Mouse (Mus musculus): Measurements from ENCODE around the gene Best2. TPM values are rescaled to one million over a fixed set of nuclear protein-coding genes. Genes with fewer than 3 reads are reported as not detected.
A peak's percentile ranks its signal among the peaks of the same experiment; 100 is the strongest.

Best2 gene
- total and polyA plus RNA-seq, 3 experiments: 0.04 to 0.13 TPM; not detected in 1

DNA sequence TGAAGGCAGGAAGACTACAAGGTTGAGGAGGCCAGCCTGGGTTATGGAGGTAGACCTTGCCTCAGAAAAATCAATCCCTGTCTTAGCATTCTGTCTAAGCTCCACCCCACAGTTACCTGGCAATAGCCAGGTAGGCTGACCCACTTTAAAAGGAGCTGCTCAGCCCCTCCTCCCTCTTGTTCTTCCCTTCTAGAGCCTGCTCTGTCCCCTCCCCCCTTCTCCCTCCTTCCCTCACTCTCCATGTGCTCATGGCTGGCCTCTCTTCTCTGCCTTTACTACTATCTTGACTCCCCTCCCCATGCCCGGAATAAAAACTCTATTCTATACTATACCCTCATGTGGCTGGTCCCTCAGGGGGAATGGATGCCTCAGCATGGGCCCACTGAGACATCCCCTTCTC is 19.5 kb upstream of the Best2 start:
- Histone ChIP-seq H3K4me3 (ENCODE audit: control insufficient read depth in 1 of 2, insufficient read depth in 1 of 2, low read depth in 2 of 2, low read length in 2 of 2) (no peak overlapping the region), H3K36me3 (ENCODE audit: control insufficient read depth in 1 of 2, insufficient read depth in 2 of 2, low read length in 2 of 2) (peaks cover 4 to 12% of the 10 kb centered on the region in 2 experiments; a peak in 3 of 4 replicates), H3K4me1 (ENCODE audit: control insufficient read depth in 1 of 2, insufficient read depth in 2 of 2, low read length in 2 of 2) (peaks cover 1 to 4% of the 10 kb centered on the region in 2 experiments)

DNA sequence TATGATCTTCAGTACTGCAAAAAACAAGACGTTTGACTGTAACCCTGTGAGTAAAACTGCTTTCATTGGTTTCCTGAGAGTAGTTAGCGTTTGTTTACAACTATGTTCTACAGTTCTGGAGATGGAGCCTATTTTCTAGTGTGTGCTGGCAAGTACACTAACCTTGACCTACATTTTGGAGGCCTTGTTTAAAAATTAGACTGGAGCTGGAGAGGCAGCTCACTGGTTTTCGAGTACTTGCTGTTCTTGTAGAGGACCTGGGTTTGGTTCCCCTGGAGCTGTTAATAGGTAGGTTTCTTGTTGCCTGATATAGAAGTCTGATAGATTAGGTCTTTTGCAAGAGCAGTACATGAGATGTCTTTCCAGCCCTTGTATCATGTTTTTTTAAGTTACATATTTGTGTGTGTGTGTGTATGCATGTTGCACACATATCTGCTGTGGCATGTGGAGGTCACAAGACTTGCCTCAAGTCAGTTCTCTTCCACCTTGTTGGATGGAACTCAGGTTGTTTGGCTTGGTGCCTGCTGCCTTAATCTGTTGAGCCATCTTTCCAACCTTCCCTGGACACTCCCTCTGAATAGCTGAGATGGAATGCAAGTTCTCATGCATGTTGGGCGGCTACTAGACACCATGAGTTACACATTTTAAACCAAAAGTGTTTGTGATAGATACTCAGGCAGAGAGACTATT is 18.4 kb upstream of the Best2 start:
- H3K9ac ChIP-seq (ENCODE audit: control insufficient read depth, low read depth, low read length, poor library complexity, severe bottlenecking): no peak overlapping the region
- no peaks in the 10 kb centered on the region for H3K27me3 ChIP-seq (ENCODE audit: control insufficient read depth in 1 of 2, insufficient read depth in 2 of 2, low read length in 2 of 2)
- DNase-seq (ENCODE audit: low read depth, low spot score): no peak
- peaks cover 35% of the 10 kb centered on the region for H3K79me2 ChIP-seq (ENCODE audit: control insufficient read depth, insufficient read depth, low read length, poor library complexity)
- H3K4me1 ChIP-seq (ENCODE audit: control insufficient read depth in 1 of 2, insufficient read depth in 2 of 2, low read length in 2 of 2): peaks cover 4 to 13% of the 10 kb centered on the region in 2 experiments; a peak in 3 of 4 replicates
- no peaks in the 10 kb centered on the region for H3K9me3 ChIP-seq (replicated peaks; ENCODE audit: insufficient read depth, low read length)
- H3K36me3 ChIP-seq (ENCODE audit: control insufficient read depth in 1 of 2, insufficient read depth in 2 of 2, low read length in 2 of 2): peaks cover 4 to 15% of the 10 kb centered on the region in 2 experiments
- H3K4me3 ChIP-seq (ENCODE audit: control insufficient read depth in 1 of 2, insufficient read depth in 1 of 2, low read depth in 2 of 2, low read length in 2 of 2): no peak overlapping the region
- TF ChIP-seq USF1 (IDR thresholded peaks at IDR 0.05; ENCODE audit: low read depth, low read length): no peak
- TF ChIP-seq NRF1 (IDR thresholded peaks at IDR 0.05; ENCODE audit: insufficient read depth, low read depth, low read length, poor library complexity, severe bottlenecking): no peak
- no peak for TF ChIP-seq MAZ (IDR thresholded peaks at IDR 0.05; ENCODE audit: low read depth, low read length)
- no peak for TF ChIP-seq UBTF (IDR thresholded peaks at IDR 0.05; ENCODE audit: borderline replicate concordance, insufficient read depth, low read depth, low read length)
- no peak overlapping the region for H3K27ac ChIP-seq (ENCODE audit: control insufficient read depth, low read depth, low read length)

More for the DNA sequence above, 19.5 kb upstream of the Best2 start:
- Histone ChIP-seq H3K27ac (ENCODE audit: control insufficient read depth, low read depth, low read length) (no peak overlapping the region), H3K9me3 (replicated peaks; ENCODE audit: insufficient read depth, low read length) (no peaks in the 10 kb centered on the region), H3K9ac (ENCODE audit: control insufficient read depth, low read depth, low read length, poor library complexity, severe bottlenecking) (no peak overlapping the region), H3K79me2 (ENCODE audit: control insufficient read depth, insufficient read depth, low read length, poor library complexity) (peaks cover 34% of the 10 kb centered on the region), H3K27me3 (ENCODE audit: control insufficient read depth in 1 of 2, insufficient read depth in 2 of 2, low read length in 2 of 2) (no peaks in the 10 kb centered on the region)
- TF ChIP-seq ZMIZ1 (IDR thresholded peaks at IDR 0.05; ENCODE audit: low read depth, low read length): 0 out of 2 replicates have a peak, but pooled peaks have one; percentile 17
- TF ChIP-seq ZKSCAN1 (IDR thresholded peaks at IDR 0.05; ENCODE audit: low read depth, low read length): no peak
- no peak for TF ChIP-seq CTCF (IDR thresholded peaks at IDR 0.05 in 2 of 3, conservative IDR thresholded peaks at IDR 0.05 in 1 of 3; ENCODE audit: control insufficient read depth in 1 of 3, insufficient read depth in 1 of 3, low read depth in 2 of 3, low read length in 3 of 3, poor library complexity in 1 of 3, severe bottlenecking in 1 of 3)
- no peak for TF ChIP-seq GABPA (IDR thresholded peaks at IDR 0.05; ENCODE audit: low read depth, low read length)
- DNase-seq (ENCODE audit: low read depth, low spot score): no peak

DNA sequence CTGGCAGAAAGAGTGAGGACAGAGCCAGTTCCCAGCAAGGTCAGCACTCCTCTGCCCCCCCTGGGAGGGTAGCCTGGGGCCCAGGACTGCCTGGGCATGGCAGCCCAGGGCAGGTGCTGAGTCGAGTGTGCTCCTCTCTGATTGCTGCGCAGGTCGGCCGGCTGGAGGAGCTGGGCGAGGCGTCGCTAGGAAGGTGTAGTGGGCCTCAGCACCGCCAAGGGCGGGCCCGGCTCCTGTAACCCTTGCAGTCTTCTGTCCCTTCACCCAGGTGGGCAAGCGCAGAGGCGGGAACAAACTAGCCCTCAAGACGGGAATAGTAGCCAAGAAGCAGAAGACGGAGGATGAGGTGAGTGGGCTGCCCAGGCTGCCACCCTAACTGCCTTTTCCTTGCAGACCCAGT is 14.9 kb upstream of the Best2 start:
- Histone ChIP-seq H3K27ac (ENCODE audit: control insufficient read depth, low read depth, low read length) (no peak overlapping the region), H3K4me1 (ENCODE audit: control insufficient read depth in 1 of 2, insufficient read depth in 2 of 2, low read length in 2 of 2) (peaks cover 6 to 10% of the 10 kb centered on the region in 2 experiments; a peak in 3 of 4 replicates), H3K27me3 (ENCODE audit: control insufficient read depth in 1 of 2, insufficient read depth in 2 of 2, low read length in 2 of 2) (no peaks in the 10 kb centered on the region), H3K9me3 (replicated peaks; ENCODE audit: insufficient read depth, low read length) (no peaks in the 10 kb centered on the region), H3K79me2 (ENCODE audit: control insufficient read depth, insufficient read depth, low read length, poor library complexity) (peaks cover 43% of the 10 kb centered on the region), H3K36me3 (ENCODE audit: control insufficient read depth in 1 of 2, insufficient read depth in 2 of 2, low read length in 2 of 2) (peaks cover 4 to 10% of the 10 kb centered on the region in 2 experiments), H3K4me3 (ENCODE audit: control insufficient read depth in 1 of 2, insufficient read depth in 1 of 2, low read depth in 2 of 2, low read length in 2 of 2) (no peak overlapping the region), H3K9ac (ENCODE audit: control insufficient read depth, low read depth, low read length, poor library complexity, severe bottlenecking) (no peak overlapping the region)
- DNase-seq (ENCODE audit: low read depth, low spot score): no peak
- no peak for TF ChIP-seq MAZ (IDR thresholded peaks at IDR 0.05; ENCODE audit: low read depth, low read length)
- TF ChIP-seq ZNF384 (IDR thresholded peaks at IDR 0.05; ENCODE audit: low read depth, low read length): no peak
- TF ChIP-seq RCOR1 (IDR thresholded peaks at IDR 0.05; ENCODE audit: low read depth, low read length): no peak
- no peak for TF ChIP-seq POLR2A (IDR thresholded peaks at IDR 0.05; ENCODE audit: control insufficient read depth in 1 of 2, insufficient read depth in 1 of 2, low read depth in 1 of 2, low read length in 2 of 2, poor library complexity in 1 of 2)
- TF ChIP-seq MAX (IDR thresholded peaks at IDR 0.05; ENCODE audit: low read length): no peak
- TF ChIP-seq BHLHE40 (IDR thresholded peaks at IDR 0.05; ENCODE audit: borderline replicate concordance, low read depth, low read length): no peak
- TF ChIP-seq GATA1 (IDR thresholded peaks at IDR 0.05; ENCODE audit: low read depth, low read length): no peak
- TF ChIP-seq UBTF (IDR thresholded peaks at IDR 0.05; ENCODE audit: borderline replicate concordance, insufficient read depth, low read depth, low read length): no peak
- TF ChIP-seq USF2 (IDR thresholded peaks at IDR 0.05; ENCODE audit: borderline replicate concordance in 1 of 2, insufficient read depth in 1 of 2, low read depth in 1 of 2, low read length in 2 of 2): no peak
- TF ChIP-seq CHD2 (IDR thresholded peaks at IDR 0.05; ENCODE audit: low read length): no peak
- TF ChIP-seq ZC3H11A (IDR thresholded peaks at IDR 0.05; ENCODE audit: low read depth, low read length): no peak
- no peak for TF ChIP-seq ZMIZ1 (IDR thresholded peaks at IDR 0.05; ENCODE audit: low read depth, low read length)
- no peak for TF ChIP-seq CTCF (IDR thresholded peaks at IDR 0.05 in 2 of 3, conservative IDR thresholded peaks at IDR 0.05 in 1 of 3; ENCODE audit: control insufficient read depth in 1 of 3, insufficient read depth in 1 of 3, low read depth in 2 of 3, low read length in 3 of 3, poor library complexity in 1 of 3, severe bottlenecking in 1 of 3)
- no peak for TF ChIP-seq NRF1 (IDR thresholded peaks at IDR 0.05; ENCODE audit: insufficient read depth, low read depth, low read length, poor library complexity, severe bottlenecking)

Measured in MEL (cell line).